Mouse (Mus musculus): Measurements from ENCODE around the gene P4htm. TPM values are rescaled to one million over a fixed set of nuclear protein-coding genes. Genes with fewer than 3 reads are reported as not detected.

P4htm gene
- total RNA-seq (2014; rRNA removed): 50.8 and 62.6 TPM in 2 replicates
- 38.7 and 38.8 TPM in 2 replicates for polyA plus RNA-seq (2015; fragmentation: Nextera tagmentation; extraction: Ambion mirVana)

DNA sequence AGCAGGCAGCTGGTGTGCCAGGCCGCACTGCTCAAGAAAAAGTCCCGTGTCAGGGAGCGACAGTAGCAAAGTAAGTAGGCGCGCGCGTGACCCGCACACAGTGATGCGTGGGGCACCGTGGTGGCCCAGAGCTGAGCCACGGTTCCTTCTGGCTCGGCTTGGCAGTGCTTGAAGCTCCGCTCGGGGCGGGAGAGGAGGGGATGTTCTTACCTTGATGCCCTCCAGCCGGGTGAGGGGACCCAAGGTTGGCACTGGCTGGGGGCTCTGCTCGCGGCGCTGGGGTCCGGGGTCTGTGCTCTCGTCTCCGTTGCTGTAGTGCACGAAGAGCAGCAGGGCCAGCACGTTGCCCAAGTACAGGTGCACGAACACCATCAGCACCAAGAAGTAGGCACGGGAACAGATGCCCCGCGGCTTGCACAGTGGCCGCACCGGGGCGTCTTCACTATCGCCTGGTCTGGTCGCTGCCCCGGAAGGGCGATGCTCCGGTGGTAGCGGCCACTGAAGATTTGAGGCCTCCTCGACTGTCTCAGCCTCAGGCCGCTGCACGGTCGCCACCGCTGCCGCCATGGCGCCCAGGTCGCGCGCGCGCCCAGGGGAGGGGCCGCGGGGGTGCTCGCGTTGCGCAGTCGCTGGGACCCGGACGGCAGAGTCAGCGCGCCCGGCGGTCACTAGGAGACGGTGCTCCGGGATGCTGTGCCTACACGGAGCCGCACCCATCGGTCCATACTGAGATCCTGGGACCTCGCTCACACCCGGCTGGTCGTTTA is at the start of gene P4htm:
Gene P4htm (minus strand): TSS at position 670 of the 767 bp plus-strand sequence.
- Histone ChIP-seq H3K27me3 (ENCODE audit: insufficient read depth, low read length) (no peaks in the 10 kb centered on the region), H3K4me2 (ENCODE audit: low read depth, low read length) (peak within 1 kb of the TSS; percentile 91), H3K9me3 (ENCODE audit: low read length) (no peaks in the 10 kb centered on the region), H3K9ac (replicated peaks; ENCODE audit: low read length) (peak within 1 kb of the TSS; percentile 52), H3K4me3 (ENCODE audit: low read length) (peak within 1 kb of the TSS; percentile 55), H3K36me3 (ENCODE audit: insufficient read depth, low read length) (no peaks in the 10 kb centered on the region), H3K4me1 (ENCODE audit: insufficient read depth, low read length) (no peaks in the 10 kb centered on the region), H3K27ac (peak within 1 kb of the TSS; percentile 67)
- ATAC-seq (peak; percentile 88), DNase-seq (ENCODE audit: low spot score) (peak; percentile 84)
- TF ChIP-seq CTCF (IDR thresholded peaks at IDR 0.05; ENCODE audit: low read depth): peak; percentile 16; the same call in 1 of the 2 replicates
- 2% methylated on average over 66 of the region's 69 CpGs for WGBS

DNA sequence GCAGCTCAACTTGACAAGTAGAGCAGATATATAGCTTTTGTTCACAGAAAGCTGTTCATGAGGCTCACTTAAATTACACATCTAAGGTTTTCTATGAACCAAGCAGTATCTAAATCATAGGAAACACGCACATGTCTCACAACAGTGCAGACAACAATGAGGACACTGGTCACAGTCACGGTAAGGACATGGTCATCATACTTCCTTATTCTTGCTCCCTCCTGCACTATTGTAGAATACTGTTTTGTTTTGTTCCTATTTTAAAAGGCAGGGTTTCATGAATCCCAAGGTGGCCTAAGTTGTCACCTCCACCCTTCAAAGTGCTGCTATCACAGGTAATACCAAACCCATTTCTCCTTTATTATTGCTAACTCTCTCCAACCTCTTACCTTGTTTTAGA is 42.4 kb upstream of the P4htm start:
- no peak for TF ChIP-seq CTCF (IDR thresholded peaks at IDR 0.05; ENCODE audit: low read depth)
- WGBS: 91% methylated on average over 2 of the region's 2 CpGs
- ATAC-seq: no peak

GRCm38 (mm10) chr9:108635415-108635814 is 37.9 kb upstream of the P4htm start:
- H3K27me3 ChIP-seq (ENCODE audit: insufficient read depth, low read length): no peaks in the 10 kb centered on the region
- no peak overlapping the region for H3K9ac ChIP-seq (replicated peaks; ENCODE audit: low read length)
- no peak for ATAC-seq
- no peak overlapping the region for H3K27ac ChIP-seq
- no peaks in the 10 kb centered on the region for H3K4me1 ChIP-seq (ENCODE audit: insufficient read depth, low read length)
- TF ChIP-seq CTCF (IDR thresholded peaks at IDR 0.05; ENCODE audit: low read depth): no peak
- H3K4me3 ChIP-seq (ENCODE audit: low read length): no peak overlapping the region
- H3K4me2 ChIP-seq (ENCODE audit: low read depth, low read length): no peak overlapping the region
- 82% methylated on average over 2 of the region's 2 CpGs for WGBS
- no peaks in the 10 kb centered on the region for H3K36me3 ChIP-seq (ENCODE audit: insufficient read depth, low read length)
- H3K9me3 ChIP-seq (ENCODE audit: low read length): no peaks in the 10 kb centered on the region
- DNase-seq (ENCODE audit: low spot score): no peak

More for the DNA sequence above, 42.4 kb upstream of the P4htm start:
- Histone ChIP-seq H3K4me1 (ENCODE audit: insufficient read depth, low read length) (no peaks in the 10 kb centered on the region), H3K27me3 (ENCODE audit: insufficient read depth, low read length) (no peaks in the 10 kb centered on the region), H3K27ac (no peak overlapping the region), H3K9me3 (ENCODE audit: low read length) (no peaks in the 10 kb centered on the region), H3K36me3 (ENCODE audit: insufficient read depth, low read length) (no peaks in the 10 kb centered on the region), H3K9ac (replicated peaks; ENCODE audit: low read length) (no peak overlapping the region), H3K4me2 (ENCODE audit: low read depth, low read length) (no peak overlapping the region), H3K4me3 (ENCODE audit: low read length) (no peak overlapping the region)
- DNase-seq (ENCODE audit: low spot score): no peak

DNA sequence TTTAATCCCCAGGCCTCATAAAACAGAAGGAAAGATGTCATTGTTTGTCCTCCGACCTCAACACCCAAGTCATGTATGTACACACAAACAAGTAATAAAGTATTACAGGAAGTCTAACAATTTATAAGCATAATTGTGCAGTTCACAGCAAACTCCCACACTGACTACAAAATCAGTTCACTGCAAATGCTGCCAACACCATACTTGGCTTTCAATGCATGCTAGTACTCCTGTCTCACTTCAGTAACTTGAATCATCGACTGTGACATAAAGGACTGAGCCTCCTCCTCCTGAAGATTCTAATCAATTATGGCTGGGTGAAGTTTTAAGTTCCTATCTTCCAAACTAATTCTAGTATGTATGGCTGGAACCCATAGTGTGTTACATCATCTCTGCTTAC is 36.4 kb upstream of the P4htm start:
- no peak overlapping the region for H3K9ac ChIP-seq (replicated peaks; ENCODE audit: low read length)
- no peak overlapping the region for H3K27ac ChIP-seq
- H3K9me3 ChIP-seq (ENCODE audit: low read length): no peaks in the 10 kb centered on the region
- no peak overlapping the region for H3K4me2 ChIP-seq (ENCODE audit: low read depth, low read length)
- TF ChIP-seq CTCF (IDR thresholded peaks at IDR 0.05; ENCODE audit: low read depth): no peak
- ATAC-seq: no peak
- no peak overlapping the region for H3K4me3 ChIP-seq (ENCODE audit: low read length)
- H3K36me3 ChIP-seq (ENCODE audit: insufficient read depth, low read length): no peaks in the 10 kb centered on the region
- WGBS: 71% methylated on average over 2 of the region's 2 CpGs
- DNase-seq (ENCODE audit: low spot score): no peak
- no peaks in the 10 kb centered on the region for H3K27me3 ChIP-seq (ENCODE audit: insufficient read depth, low read length)
- H3K4me1 ChIP-seq (ENCODE audit: insufficient read depth, low read length): no peaks in the 10 kb centered on the region

- no peak for ATAC-seq
- no peak overlapping the region for H3K9ac ChIP-seq (replicated peaks; ENCODE audit: low read length)
- no peaks in the 10 kb centered on the region for H3K4me1 ChIP-seq (ENCODE audit: insufficient read depth, low read length)
- H3K4me2 ChIP-seq (ENCODE audit: low read depth, low read length): no peak overlapping the region
- no peak for DNase-seq (ENCODE audit: low spot score)
- H3K4me3 ChIP-seq (ENCODE audit: low read length): no peak overlapping the region
- H3K36me3 ChIP-seq (ENCODE audit: insufficient read depth, low read length): no peaks in the 10 kb centered on the region
- no peak for TF ChIP-seq CTCF (IDR thresholded peaks at IDR 0.05; ENCODE audit: low read depth)
- WGBS: 81% methylated on average over 5 of the region's 5 CpGs
- H3K9me3 ChIP-seq (ENCODE audit: low read length): no peaks in the 10 kb centered on the region
- H3K27ac ChIP-seq: no peak overlapping the region
- no peaks in the 10 kb centered on the region for H3K27me3 ChIP-seq (ENCODE audit: insufficient read depth, low read length)
These were observed 34.9 kb upstream of the P4htm start for GRCm38 (mm10) chr9:108632375-108632774.

DNA sequence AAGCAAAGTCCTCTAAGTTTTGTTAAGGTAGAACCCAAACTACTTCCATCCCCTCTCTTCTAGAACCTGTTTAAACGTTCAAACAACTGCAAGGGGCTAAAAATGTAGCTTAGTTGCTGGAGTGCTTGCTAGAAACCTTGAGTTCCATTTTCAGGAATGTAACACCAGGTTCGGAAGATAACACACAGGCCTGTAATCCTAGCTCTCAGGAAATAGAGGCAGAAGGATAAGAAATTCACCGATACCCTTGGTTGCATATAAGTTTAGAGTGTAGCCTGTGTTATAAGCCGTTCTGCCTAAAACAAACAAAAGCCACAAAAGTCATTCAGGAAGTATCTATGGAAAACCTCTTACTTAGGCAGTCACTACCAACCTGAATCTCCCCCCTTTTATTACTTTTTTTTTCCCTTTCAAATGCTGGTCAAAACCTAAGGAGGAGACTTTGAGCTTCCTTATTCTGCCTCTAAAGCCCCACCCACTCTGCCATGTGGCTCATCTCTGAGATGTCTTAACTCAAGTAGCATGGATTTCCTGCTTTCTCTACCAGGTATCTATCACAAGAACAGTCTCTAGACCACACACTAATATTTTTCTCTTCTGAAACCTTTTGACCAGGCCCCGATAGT is 34.3 kb upstream of the P4htm start:
- Histone ChIP-seq H3K36me3 (ENCODE audit: insufficient read depth, low read length) (no peaks in the 10 kb centered on the region), H3K27me3 (ENCODE audit: insufficient read depth, low read length) (no peaks in the 10 kb centered on the region), H3K9me3 (ENCODE audit: low read length) (no peaks in the 10 kb centered on the region), H3K9ac (replicated peaks; ENCODE audit: low read length) (no peak overlapping the region), H3K27ac (no peak overlapping the region), H3K4me1 (ENCODE audit: insufficient read depth, low read length) (no peaks in the 10 kb centered on the region), H3K4me3 (ENCODE audit: low read length) (no peak overlapping the region), H3K4me2 (ENCODE audit: low read depth, low read length) (no peak overlapping the region)
- ATAC-seq (no peak), DNase-seq (ENCODE audit: low spot score) (no peak)
- 94% methylated on average over 5 of the region's 5 CpGs for WGBS
- TF ChIP-seq CTCF (IDR thresholded peaks at IDR 0.05; ENCODE audit: low read depth): no peak

- Histone ChIP-seq H3K4me2 (ENCODE audit: low read depth, low read length) (no peak overlapping the region), H3K9ac (replicated peaks; ENCODE audit: low read length) (no peak overlapping the region), H3K27ac (no peak overlapping the region), H3K4me3 (ENCODE audit: low read length) (no peak overlapping the region), H3K4me1 (ENCODE audit: insufficient read depth, low read length) (no peaks in the 10 kb centered on the region), H3K27me3 (ENCODE audit: insufficient read depth, low read length) (no peaks in the 10 kb centered on the region), H3K36me3 (ENCODE audit: insufficient read depth, low read length) (no peaks in the 10 kb centered on the region; the same call in 1 of the 2 replicates), H3K9me3 (ENCODE audit: low read length) (no peaks in the 10 kb centered on the region)
- 92% methylated on average over 1 of the region's 1 CpGs for whole genome bisulfite sequencing
- TF ChIP-seq CTCF (IDR thresholded peaks at IDR 0.05; ENCODE audit: low read depth): no peak
- ATAC-seq (no peak), DNase-seq (ENCODE audit: low spot score) (no peak)
These were observed 33.2 kb upstream of the P4htm start for GRCm38 (mm10) chr9:108630683-108631082.

Data from hindbrain, postnatal 0 days (tissue).